Mouse (Mus musculus): ENCODE measurements around the gene Rgl1. TPM values are rescaled to one million over a fixed set of nuclear protein-coding genes. Genes with fewer than 3 reads are reported as not detected.

Rgl1 gene
- total and polyA plus RNA-seq, 2 experiments from 2014 or later, result 22.5 to 27.8 TPM

DNA sequence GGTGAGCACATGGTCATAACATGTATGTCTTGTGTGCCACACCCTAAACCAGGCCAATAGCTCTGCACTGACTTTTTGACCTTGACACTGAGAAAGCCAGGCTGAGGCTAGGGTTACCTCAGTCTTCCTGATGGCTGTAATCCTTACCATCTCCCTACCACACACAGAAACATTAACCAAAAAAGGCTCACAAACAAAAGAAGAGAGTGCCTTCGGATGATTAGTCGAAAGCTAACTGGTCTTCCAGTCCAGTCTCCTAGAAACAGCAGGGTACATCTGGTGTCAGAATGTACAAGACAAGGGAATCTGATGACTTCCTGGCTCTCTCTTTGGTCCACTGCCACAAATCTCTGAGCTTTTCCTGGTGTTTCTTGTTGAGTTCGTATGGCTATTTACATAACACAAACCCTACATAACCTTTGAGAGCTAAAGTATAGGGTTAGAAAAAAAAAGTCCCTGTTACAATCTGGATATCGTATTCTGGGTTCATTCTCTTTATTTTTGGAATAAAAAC, 249.0 kb downstream of the Rgl1 start:
- Histone ChIP-seq H3K9me3 (ENCODE audit: low read length) (no peaks in the 10 kb centered on the region), H3K36me3 (ENCODE audit: insufficient read depth) (peaks cover 12% of the 10 kb centered on the region), H3K4me2 (ENCODE audit: low read depth) (no peak overlapping the region), H3K27me3 (ENCODE audit: insufficient read depth, low read length) (no peaks in the 10 kb centered on the region), H3K27ac (ENCODE audit: low read depth, low read length) (no peak overlapping the region), H3K4me3 (ENCODE audit: low read depth, low read length) (no peak overlapping the region), H3K9ac (no peak overlapping the region), H3K4me1 (ENCODE audit: insufficient read depth) (no peaks in the 10 kb centered on the region)
- 88% methylated on average over 4 of the region's 4 CpGs for WGBS
- DNase-seq (no peak), ATAC-seq (no peak)
- no peak for TF ChIP-seq CTCF (IDR thresholded peaks at IDR 0.05; ENCODE audit: low read depth)

- Histone ChIP-seq H3K4me2 (ENCODE audit: low read depth) (no peak overlapping the region), H3K4me1 (ENCODE audit: insufficient read depth) (no peaks in the 10 kb centered on the region), H3K27me3 (ENCODE audit: insufficient read depth, low read length) (no peaks in the 10 kb centered on the region), H3K9me3 (ENCODE audit: low read length) (no peaks in the 10 kb centered on the region), H3K27ac (ENCODE audit: low read depth, low read length) (peak overlapping the region; percentile 0; the same call in 1 of the 2 replicates), H3K9ac (no peak overlapping the region), H3K4me3 (ENCODE audit: low read depth, low read length) (no peak overlapping the region), H3K36me3 (ENCODE audit: insufficient read depth) (peaks cover 3% of the 10 kb centered on the region; the same call in 1 of the 2 replicates)
- DNase-seq, result no peak
- TF ChIP-seq CTCF (IDR thresholded peaks at IDR 0.05; ENCODE audit: low read depth), result no peak
- ATAC-seq, result peak; percentile 32
- 65% methylated on average over 4 of the region's 4 CpGs for WGBS
Observed at GRCm38 (mm10) chr1:152514256-152514655, 251.9 kb downstream of the Rgl1 start.

DNA sequence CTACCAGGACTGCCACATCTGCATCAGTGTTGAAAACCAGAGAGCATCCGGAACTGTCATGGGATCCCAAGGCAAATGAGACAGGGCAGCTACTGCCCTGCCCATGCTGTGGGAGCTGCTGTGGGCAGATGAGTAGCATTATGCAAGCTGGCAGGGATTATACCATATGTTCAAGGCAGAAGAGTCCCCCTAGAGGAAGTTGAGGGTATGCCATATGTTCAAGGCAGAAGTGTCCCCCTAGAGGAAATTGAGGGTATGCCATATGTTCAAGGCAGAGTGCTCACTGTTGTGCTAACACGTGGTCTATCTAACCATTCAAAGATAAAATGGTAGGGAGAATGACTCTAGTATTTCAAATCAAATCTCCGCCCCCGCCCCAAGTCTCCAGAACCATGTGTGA, 254.9 kb downstream of the Rgl1 start:
- TF ChIP-seq CTCF (IDR thresholded peaks at IDR 0.05; ENCODE audit: low read depth), result peak; percentile 82
- Histone ChIP-seq H3K27ac (ENCODE audit: low read depth, low read length) (no peak overlapping the region), H3K9me3 (ENCODE audit: low read length) (no peaks in the 10 kb centered on the region), H3K4me1 (ENCODE audit: insufficient read depth) (no peaks in the 10 kb centered on the region), H3K4me2 (ENCODE audit: low read depth) (no peak overlapping the region), H3K27me3 (ENCODE audit: insufficient read depth, low read length) (no peaks in the 10 kb centered on the region), H3K4me3 (ENCODE audit: low read depth, low read length) (no peak overlapping the region), H3K36me3 (ENCODE audit: insufficient read depth) (no peaks in the 10 kb centered on the region; the same call in 1 of the 2 replicates), H3K9ac (no peak overlapping the region)
- peak; percentile 69 for ATAC-seq
- 71% methylated on average over 4 of the region's 4 CpGs for WGBS
- DNase-seq, result no peak

GRCm38 (mm10) chr1:152508481-152509220, 257.5 kb downstream of the Rgl1 start:
- Histone ChIP-seq H3K9ac (no peak overlapping the region), H3K27ac (ENCODE audit: low read depth, low read length) (no peak overlapping the region), H3K4me2 (ENCODE audit: low read depth) (no peak overlapping the region), H3K9me3 (ENCODE audit: low read length) (no peaks in the 10 kb centered on the region), H3K4me1 (ENCODE audit: insufficient read depth) (no peaks in the 10 kb centered on the region), H3K27me3 (ENCODE audit: insufficient read depth, low read length) (no peaks in the 10 kb centered on the region), H3K4me3 (ENCODE audit: low read depth, low read length) (no peak overlapping the region), H3K36me3 (ENCODE audit: insufficient read depth) (no peaks in the 10 kb centered on the region; the same call in 1 of the 2 replicates)
- TF ChIP-seq CTCF (IDR thresholded peaks at IDR 0.05; ENCODE audit: low read depth), result no peak
- ATAC-seq, result no peak
- DNase-seq, result no peak
- 94% methylated on average over 11 of the region's 11 CpGs for WGBS

GRCm38 (mm10) chr1:152506726-152507125, 259.4 kb downstream of the Rgl1 start:
- no peaks in the 10 kb centered on the region for H3K9me3 ChIP-seq (ENCODE audit: low read length)
- no peak for DNase-seq
- H3K36me3 ChIP-seq (ENCODE audit: insufficient read depth), result no peaks in the 10 kb centered on the region; the same call in 1 of the 2 replicates
- no peak overlapping the region for H3K4me2 ChIP-seq (ENCODE audit: low read depth)
- TF ChIP-seq CTCF (IDR thresholded peaks at IDR 0.05; ENCODE audit: low read depth), result no peak
- no peak overlapping the region for H3K4me3 ChIP-seq (ENCODE audit: low read depth, low read length)
- no peaks in the 10 kb centered on the region for H3K27me3 ChIP-seq (ENCODE audit: insufficient read depth, low read length)
- no peaks in the 10 kb centered on the region for H3K4me1 ChIP-seq (ENCODE audit: insufficient read depth)
- WGBS, result 94% methylated on average over 7 of the region's 7 CpGs
- no peak for ATAC-seq
- no peak overlapping the region for H3K27ac ChIP-seq (ENCODE audit: low read depth, low read length)
- no peak overlapping the region for H3K9ac ChIP-seq

GRCm38 (mm10) chr1:152506175-152506574, 260.0 kb downstream of the Rgl1 start:
- no peak overlapping the region for H3K4me2 ChIP-seq (ENCODE audit: low read depth)
- DNase-seq, result no peak
- ATAC-seq, result no peak
- H3K27me3 ChIP-seq (ENCODE audit: insufficient read depth, low read length), result no peaks in the 10 kb centered on the region
- TF ChIP-seq CTCF (IDR thresholded peaks at IDR 0.05; ENCODE audit: low read depth), result no peak
- H3K9me3 ChIP-seq (ENCODE audit: low read length), result no peaks in the 10 kb centered on the region
- H3K4me3 ChIP-seq (ENCODE audit: low read depth, low read length), result no peak overlapping the region
- H3K9ac ChIP-seq, result no peak overlapping the region
- 85% methylated on average over 5 of the region's 5 CpGs for WGBS
- H3K4me1 ChIP-seq (ENCODE audit: insufficient read depth), result no peaks in the 10 kb centered on the region
- H3K36me3 ChIP-seq (ENCODE audit: insufficient read depth), result no peaks in the 10 kb centered on the region
- no peak overlapping the region for H3K27ac ChIP-seq (ENCODE audit: low read depth, low read length)

- Histone ChIP-seq H3K4me2 (ENCODE audit: low read depth) (no peak overlapping the region), H3K9me3 (ENCODE audit: low read length) (no peaks in the 10 kb centered on the region), H3K27me3 (ENCODE audit: insufficient read depth, low read length) (no peaks in the 10 kb centered on the region), H3K36me3 (ENCODE audit: insufficient read depth) (no peaks in the 10 kb centered on the region), H3K4me1 (ENCODE audit: insufficient read depth) (no peaks in the 10 kb centered on the region), H3K27ac (ENCODE audit: low read depth, low read length) (no peak overlapping the region), H3K4me3 (ENCODE audit: low read depth, low read length) (no peak overlapping the region), H3K9ac (no peak overlapping the region)
- TF ChIP-seq CTCF (IDR thresholded peaks at IDR 0.05; ENCODE audit: low read depth), result no peak
- DNase-seq (no peak), ATAC-seq (no peak)
- 83% methylated on average over 12 of the region's 12 CpGs for WGBS
Observed at GRCm38 (mm10) chr1:152499802-152500201, 266.3 kb downstream of the Rgl1 start.

All from forebrain, postnatal 0 days (tissue).